Mouse (Mus musculus) bone marrow, adult 2 months (tissue): ENCODE results near the gene Tmem267.

Source experiments
- CTCF ChIP-seq: fragments of 200-500 bp; IDR thresholded peaks from 2 replicates; pipeline ENCODE4 v1.5.1; 2011; ENCODE audit warnings: low read length, control low read depth; ENCODE audit not compliant: control insufficient read depth, insufficient read depth
- POLR2A ChIP-seq: fragments of 200-500 bp; IDR thresholded peaks from 2 replicates; pipeline ENCODE4 v1.6.1; 2011; ENCODE audit warnings: low read depth, mild to moderate bottlenecking, control low read depth, low read length, borderline replicate concordance; ENCODE audit not compliant: control insufficient read depth

GRCm38 (mm10) chr13:119646511-119646910, 158.7 kb downstream of the Tmem267 start:
- TF ChIP-seq POLR2A, result no peak
- no peak for TF ChIP-seq CTCF
